Mouse (Mus musculus) heart, postnatal 0 days (tissue): ENCODE data around the gene Mrap2. TPM values are rescaled to one million over a fixed set of nuclear protein-coding genes. Genes with fewer than 3 reads are reported as not detected.

ENCODE experiments used
- ATAC-seq: fragments of 200-750 bp; cut with Nextera tagmentation; 2 replicates; pipeline ENCODE4 v1.8.0; 2017; ENCODE audit warnings: low read depth, moderate number of reproducible peaks, moderate library complexity; ENCODE audit not compliant: insufficient read depth
- DNase-seq: peaks from one replicate; pipeline ENCODE4 v3.0.0-alpha.2; 2016; ENCODE audit warnings: low spot score
- H3K27ac ChIP-seq: fragments of 300-500 bp; sonication (generic); 2 replicates; pipeline ENCODE4 v1.5.1; 2014; ENCODE audit warnings: low read depth, mild to moderate bottlenecking
- H3K27me3 ChIP-seq: fragments of 300-500 bp; sonication (generic); 2 replicates; pipeline ENCODE4 v1.6.1; 2014; ENCODE audit warnings: low read length, mixed read lengths; ENCODE audit not compliant: control insufficient read depth, insufficient read depth
- H3K36me3 ChIP-seq: fragments of 300-500 bp; sonication (generic); replicated peaks from 2 replicates; pipeline ENCODE4 v1.6.1; 2014; ENCODE audit warnings: low read length, mixed read lengths; ENCODE audit not compliant: control insufficient read depth, insufficient read depth
- H3K4me1 ChIP-seq: fragments of 300-500 bp; sonication (generic); 2 replicates; pipeline ENCODE4 v1.6.1; 2014; ENCODE audit warnings: antibody characterized with exemption; ENCODE audit not compliant: control insufficient read depth, insufficient read depth
- H3K4me2 ChIP-seq: fragments of 300-500 bp; sonication (generic); 2 replicates; pipeline ENCODE4 v1.6.1; 2014; ENCODE audit warnings: low read depth, mild to moderate bottlenecking, low read length, moderate library complexity
- H3K4me3 ChIP-seq: fragments of 300-500 bp; sonication (generic); 2 replicates; pipeline ENCODE4 v1.5.1; 2014; ENCODE audit warnings: low read depth, low read length
- H3K9ac ChIP-seq: fragments of 300-500 bp; sonication (generic); replicated peaks from 2 replicates; pipeline ENCODE4 v1.6.1; 2014; ENCODE audit warnings: low read depth, low read length, mixed read lengths
- H3K9me3 ChIP-seq: fragments of 300-500 bp; sonication (generic); replicated peaks from 2 replicates; pipeline ENCODE4 v1.6.1; 2016; ENCODE audit warnings: low read length; ENCODE audit not compliant: control insufficient read depth
- CTCF ChIP-seq: IDR thresholded peaks from 2 replicates; pipeline ENCODE4 v1.5.1; 2016; ENCODE audit warnings: antibody characterized with exemption, control low read depth, low read depth
- EP300 ChIP-seq: IDR thresholded peaks from 2 replicates; pipeline ENCODE4 v1.6.1; 2016; ENCODE audit warnings: antibody characterized with exemption, low read depth
- WGBS: fragments of 180-500 bp; shearing (Covaris S2); extraction: QIAGEN DNeasy Blood & Tissue Kit; methylation state at CpG from one replicate; pipeline ENCODE4 v1.1.7; 2014; 5-methylcytosine and 5-hydroxymethylcytosine counted together
- polyA plus RNA-seq: library from polyadenylated mRNA; unstranded; fragments of >200 nt; fragmentation: Nextera tagmentation; extraction: Ambion mirVana; gene quantifications from 2 replicates; pipeline ENCODE4 v1.2.1, GENCODE M21; 2015
- total RNA-seq: library from RNA; depleted of rRNA; stranded (reverse); fragments of >200 nt; gene quantifications from 2 replicates; pipeline ENCODE4 v1.2.3, GENCODE M21; 2014; ENCODE audit warnings: low replicate concordance; rRNA removed

The Mrap2 gene
- total RNA-seq (not detected in 2 replicates), polyA plus RNA-seq (not detected in 2 replicates)

GRCm38 (mm10) chr9:87144106-87144505 lies at the start of gene Mrap2:
Gene Mrap2 (plus strand): TSS chr9:87144306.
- Histone ChIP-seq H3K27ac (no peak within 1 kb of the TSS), H3K4me2 (peak within 1 kb of the TSS; percentile 51), H3K4me3 (peak within 1 kb of the TSS; percentile 29), H3K36me3 (no peaks in the 10 kb centered on the region), H3K9me3 (no peaks in the 10 kb centered on the region), H3K9ac (no peak within 1 kb of the TSS), H3K4me1 (0 out of 2 replicates have a peak, but pooled peaks cover 7% of the 10 kb centered on the region), H3K27me3 (peaks cover 33% of the 10 kb centered on the region)
- DNase-seq (no peak), ATAC-seq (peak; percentile 72)
- TF ChIP-seq CTCF: peak; percentile 44
- TF ChIP-seq EP300: no peak
- under 1% methylated on average over 29 of the region's 29 CpGs for WGBS

DNA sequence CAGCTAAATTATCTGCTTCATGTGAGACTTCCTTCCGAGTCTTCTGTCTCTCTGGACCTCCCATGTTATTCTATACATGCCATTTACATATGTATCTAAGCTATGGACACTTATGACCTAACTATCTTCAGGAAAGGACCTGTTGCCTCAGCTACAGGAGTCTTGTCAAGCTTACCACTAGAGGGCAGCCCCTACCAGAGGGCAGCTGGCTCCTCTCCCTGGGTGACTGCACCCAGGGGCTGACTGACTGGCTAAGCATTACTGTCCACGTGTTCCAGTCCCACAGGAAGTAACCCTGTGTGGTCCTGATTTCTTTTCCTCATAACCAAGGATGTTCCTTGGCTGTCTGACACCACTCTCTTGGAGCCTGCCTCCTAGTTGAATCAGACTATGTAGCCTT lies 46.1 kb upstream of the Mrap2 start:
- ATAC-seq: no peak; the same call in 1 of the 2 replicates
- H3K27me3 ChIP-seq: no peaks in the 10 kb centered on the region
- no peak overlapping the region for H3K4me3 ChIP-seq
- TF ChIP-seq CTCF (peak; percentile 42), EP300 (no peak)
- 31% methylated on average over 2 of the region's 2 CpGs for WGBS
- H3K36me3 ChIP-seq: no peaks in the 10 kb centered on the region
- no peak for DNase-seq
- no peak overlapping the region for H3K27ac ChIP-seq
- H3K4me2 ChIP-seq: no peak overlapping the region
- H3K9me3 ChIP-seq: no peaks in the 10 kb centered on the region
- H3K9ac ChIP-seq: no peak overlapping the region
- no peaks in the 10 kb centered on the region for H3K4me1 ChIP-seq

- no peak overlapping the region for H3K27ac ChIP-seq
- TF ChIP-seq CTCF (no peak), EP300 (no peak)
- H3K9ac ChIP-seq: no peak overlapping the region
- H3K9me3 ChIP-seq: no peaks in the 10 kb centered on the region
- DNase-seq (no peak), ATAC-seq (no peak)
- no peaks in the 10 kb centered on the region for H3K27me3 ChIP-seq
- H3K36me3 ChIP-seq: no peaks in the 10 kb centered on the region
- no peaks in the 10 kb centered on the region for H3K4me1 ChIP-seq
- no peak overlapping the region for H3K4me2 ChIP-seq
- H3K4me3 ChIP-seq: no peak overlapping the region
- 57% methylated on average over 5 of the region's 5 CpGs for WGBS
These were observed 29.1 kb upstream of the Mrap2 start for GRCm38 (mm10) chr9:87115019-87115418.

- no peak for DNase-seq
- Histone ChIP-seq H3K9ac (no peak overlapping the region), H3K4me2 (no peak overlapping the region), H3K4me1 (no peaks in the 10 kb centered on the region), H3K36me3 (no peaks in the 10 kb centered on the region), H3K4me3 (no peak overlapping the region), H3K9me3 (no peaks in the 10 kb centered on the region), H3K27ac (no peak overlapping the region), H3K27me3 (no peaks in the 10 kb centered on the region)
- ATAC-seq: no peak
- WGBS: 46% methylated on average over 6 of the region's 6 CpGs
- TF ChIP-seq EP300: no peak
- TF ChIP-seq CTCF: no peak
These were observed 28.6 kb upstream of the Mrap2 start for GRCm38 (mm10) chr9:87115456-87115931.

GRCm38 (mm10) chr9:87115978-87116377 lies 28.1 kb upstream of the Mrap2 start:
- no peak overlapping the region for H3K9ac ChIP-seq
- no peak overlapping the region for H3K4me2 ChIP-seq
- no peaks in the 10 kb centered on the region for H3K9me3 ChIP-seq
- H3K4me1 ChIP-seq: no peaks in the 10 kb centered on the region
- H3K4me3 ChIP-seq: no peak overlapping the region
- H3K27ac ChIP-seq: no peak overlapping the region
- DNase-seq (no peak), ATAC-seq (no peak)
- WGBS: 79% methylated on average over 1 of the region's 1 CpGs
- TF ChIP-seq EP300 (no peak), CTCF (no peak)
- H3K36me3 ChIP-seq: no peaks in the 10 kb centered on the region
- H3K27me3 ChIP-seq: no peaks in the 10 kb centered on the region

- H3K4me1 ChIP-seq: no peaks in the 10 kb centered on the region
- no peaks in the 10 kb centered on the region for H3K9me3 ChIP-seq
- DNase-seq: no peak
- H3K27me3 ChIP-seq: no peaks in the 10 kb centered on the region
- no peak overlapping the region for H3K27ac ChIP-seq
- H3K9ac ChIP-seq: no peak overlapping the region
- no peak overlapping the region for H3K4me2 ChIP-seq
- 77% methylated on average over 3 of the region's 3 CpGs for WGBS
- ATAC-seq: no peak
- H3K4me3 ChIP-seq: no peak overlapping the region
- TF ChIP-seq CTCF (no peak), EP300 (no peak)
- no peaks in the 10 kb centered on the region for H3K36me3 ChIP-seq
These were observed 25.1 kb upstream of the Mrap2 start for GRCm38 (mm10) chr9:87118996-87119395.
